Mouse (Mus musculus): ENCODE results near the gene Irak4.

GRCm38 (mm10) chr15:94558895-94559656, 15.6 kb downstream of the Irak4 start:
- TF ChIP-seq CTCF (IDR thresholded peaks at IDR 0.05; ENCODE audit: low read depth) (no peak), EP300 (IDR thresholded peaks at IDR 0.05; ENCODE audit: low read depth) (peak; percentile 18; the same call in 1 of the 2 replicates)
